Mouse (Mus musculus) cerebellum, adult 11-12 months (tissue): ENCODE data around the gene Cisd3.
"Not testable (repeated sequence)": the region's sequence is repeated elsewhere in the genome, so short reads cannot be mapped to it uniquely, and the experiment has no call there.

Source experiments
- DNase-seq: peaks from one replicate; pipeline ENCODE4 v3.0.0; 2022

The Cisd3 gene

DNA sequence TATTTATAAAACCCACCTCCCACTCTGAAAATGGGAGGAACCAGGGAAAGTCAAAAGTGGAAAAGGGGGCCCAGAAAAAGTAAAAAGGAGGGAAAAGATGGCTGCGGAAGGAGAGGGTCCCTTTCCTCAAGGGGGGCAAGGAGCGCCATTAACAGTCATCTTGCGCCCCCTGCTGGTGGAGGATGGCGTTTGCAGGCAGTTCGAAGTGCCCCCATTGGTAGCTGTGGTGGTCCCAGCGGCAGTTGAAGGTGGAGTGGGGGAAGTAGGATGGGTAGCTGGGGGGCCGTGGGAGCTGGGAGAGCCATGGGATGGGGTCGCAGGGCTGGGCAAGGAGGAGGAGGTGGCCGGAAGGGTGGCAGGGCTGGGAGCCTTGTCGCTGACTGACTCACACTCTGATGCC, 4.2 kb downstream of the Cisd3 start:
- DNase-seq: peak; percentile 58

DNA sequence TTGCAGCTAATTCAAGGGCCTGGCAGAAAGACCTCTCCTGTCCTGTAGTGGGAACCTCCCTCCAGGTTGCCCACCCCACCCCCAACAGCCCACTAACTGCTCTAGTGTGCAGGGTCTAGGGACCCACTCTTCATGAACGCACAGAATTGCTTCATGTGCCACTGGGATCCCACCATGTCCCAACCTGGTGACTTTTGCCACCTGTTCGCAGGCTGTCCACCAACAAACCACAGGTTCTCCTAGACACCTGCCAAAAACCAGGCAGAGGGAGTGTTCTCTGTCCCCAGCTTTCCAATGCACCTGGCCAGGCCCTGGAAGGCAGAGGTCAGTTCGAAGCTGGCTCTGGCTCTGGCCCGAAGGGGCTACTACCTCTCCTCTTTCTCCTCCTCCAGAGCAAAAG, 8.8 kb downstream of the Cisd3 start:
- DNase-seq: no peak

DNA sequence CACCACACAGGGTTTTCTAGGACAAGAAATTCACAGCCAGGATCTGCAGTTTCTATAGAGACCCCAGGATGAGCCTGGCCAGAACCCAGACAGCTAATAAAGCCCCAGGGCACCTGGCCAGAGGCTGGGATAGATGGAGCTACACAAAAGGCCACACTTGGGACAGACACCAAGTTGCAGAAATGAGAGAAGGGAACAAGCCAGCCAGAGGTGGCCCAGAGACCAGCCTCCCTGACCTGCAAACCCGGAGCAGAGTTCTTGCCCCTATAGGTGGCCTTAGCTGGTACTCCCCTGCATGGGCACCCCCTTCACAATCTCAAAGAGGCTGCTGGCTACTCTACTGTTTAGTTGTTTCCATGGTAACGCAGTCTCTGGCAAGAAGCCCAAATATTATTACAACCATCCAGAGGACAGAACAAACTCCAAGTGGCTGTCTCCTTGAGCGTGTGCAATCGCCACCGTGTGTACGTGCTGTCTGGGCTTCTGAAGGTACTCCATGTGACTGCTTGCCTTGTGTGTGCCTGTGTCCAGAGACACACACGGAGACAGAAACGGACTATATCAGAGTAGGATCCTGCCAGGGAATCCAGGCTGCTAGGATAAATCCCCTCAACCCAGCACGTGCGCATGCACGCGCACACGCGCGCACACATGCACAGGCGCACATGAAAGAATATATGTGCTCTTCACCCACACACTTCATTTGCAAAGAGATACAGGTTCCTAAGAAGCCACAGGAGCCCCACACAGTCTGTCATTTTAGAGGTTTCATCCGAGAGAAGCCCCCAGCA, 9.5 kb downstream of the Cisd3 start:
- peak; percentile 65 for DNase-seq

DNA sequence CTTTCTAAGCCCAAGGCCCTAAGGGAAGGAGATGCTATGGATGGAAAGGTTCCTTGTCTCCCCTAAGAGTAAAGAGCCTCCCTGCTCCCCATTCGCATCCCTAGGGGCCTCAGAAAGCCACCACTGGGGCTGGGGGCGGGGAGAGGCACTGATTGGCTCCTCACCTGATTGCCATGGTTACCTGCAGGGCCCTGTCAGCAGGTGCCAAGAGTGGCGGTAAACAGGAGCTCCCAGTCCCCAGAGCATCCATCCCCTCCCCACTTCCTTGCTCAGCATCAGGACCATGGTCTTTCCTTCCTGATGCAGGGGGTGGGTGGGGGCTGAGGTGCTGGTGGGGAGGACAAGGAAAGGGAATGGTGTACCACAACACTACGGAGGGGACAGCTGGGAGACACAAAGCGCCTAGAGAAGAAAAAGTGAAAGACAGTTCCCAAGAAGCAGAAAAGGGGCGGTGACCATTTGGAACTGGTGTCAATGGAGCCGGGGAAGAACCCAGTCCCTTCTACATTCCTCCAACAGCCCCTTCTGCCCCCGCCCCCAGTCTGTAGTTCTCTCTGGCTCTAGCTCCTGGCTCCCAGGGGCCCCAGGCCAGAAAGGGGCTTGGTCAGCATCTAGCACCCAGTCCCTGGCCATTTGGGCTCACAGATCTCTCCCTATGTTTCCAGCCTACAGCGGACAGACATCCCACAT, 10.2 kb downstream of the Cisd3 start:
- DNase-seq: peak; percentile 52

DNA sequence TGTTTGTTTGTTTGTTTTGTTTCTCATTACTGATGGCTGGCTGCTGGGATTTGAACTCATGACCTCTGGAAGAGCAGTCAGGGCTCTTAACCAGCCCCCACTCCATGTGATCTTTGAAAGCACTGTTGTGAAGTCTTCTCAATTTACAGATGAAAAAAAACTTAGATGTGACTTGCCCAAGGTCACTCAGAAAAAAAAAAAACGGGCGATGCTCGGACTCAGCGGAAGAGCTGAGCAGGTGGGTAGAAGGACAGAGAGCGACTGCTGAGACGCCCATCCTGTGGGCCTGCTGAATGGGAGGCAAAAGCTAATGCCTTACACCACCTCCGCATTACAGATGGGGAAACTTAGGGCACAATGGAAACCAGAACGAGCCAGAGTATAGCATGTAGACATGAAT, 11.0 kb downstream of the Cisd3 start:
- no peak for DNase-seq

DNA sequence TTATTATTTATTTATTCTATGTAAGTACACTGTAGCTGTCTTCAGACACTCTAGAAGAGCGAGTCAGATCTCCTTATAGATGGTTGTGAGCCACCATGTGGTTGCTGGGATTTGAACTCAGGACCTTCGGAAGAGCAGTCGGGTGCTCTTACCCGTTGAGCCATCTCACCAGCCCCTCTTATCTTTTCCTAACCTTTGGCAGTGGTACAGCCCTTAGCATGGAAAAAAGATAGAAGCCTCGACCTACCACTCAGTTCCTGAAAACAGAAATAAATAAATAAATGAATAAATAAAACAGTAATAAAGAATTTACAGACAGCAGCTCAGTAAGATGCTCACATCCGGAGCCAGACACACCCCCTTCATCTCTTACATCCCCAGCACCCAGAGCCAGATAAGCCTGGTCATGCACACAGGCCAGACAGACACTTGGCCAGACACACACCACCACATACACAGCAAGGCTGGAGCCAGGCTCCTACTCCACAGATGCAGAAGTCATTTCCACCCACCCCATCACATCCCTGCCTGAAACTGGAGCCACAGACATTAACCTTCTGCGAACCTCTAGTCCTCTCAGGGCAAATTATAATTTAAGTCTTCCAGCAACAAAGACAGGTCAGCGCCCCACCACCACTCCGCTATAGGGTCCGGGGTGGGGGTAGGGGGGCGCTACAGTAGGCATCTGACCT, 11.7 kb downstream of the Cisd3 start:
- DNase-seq: no peak

DNA sequence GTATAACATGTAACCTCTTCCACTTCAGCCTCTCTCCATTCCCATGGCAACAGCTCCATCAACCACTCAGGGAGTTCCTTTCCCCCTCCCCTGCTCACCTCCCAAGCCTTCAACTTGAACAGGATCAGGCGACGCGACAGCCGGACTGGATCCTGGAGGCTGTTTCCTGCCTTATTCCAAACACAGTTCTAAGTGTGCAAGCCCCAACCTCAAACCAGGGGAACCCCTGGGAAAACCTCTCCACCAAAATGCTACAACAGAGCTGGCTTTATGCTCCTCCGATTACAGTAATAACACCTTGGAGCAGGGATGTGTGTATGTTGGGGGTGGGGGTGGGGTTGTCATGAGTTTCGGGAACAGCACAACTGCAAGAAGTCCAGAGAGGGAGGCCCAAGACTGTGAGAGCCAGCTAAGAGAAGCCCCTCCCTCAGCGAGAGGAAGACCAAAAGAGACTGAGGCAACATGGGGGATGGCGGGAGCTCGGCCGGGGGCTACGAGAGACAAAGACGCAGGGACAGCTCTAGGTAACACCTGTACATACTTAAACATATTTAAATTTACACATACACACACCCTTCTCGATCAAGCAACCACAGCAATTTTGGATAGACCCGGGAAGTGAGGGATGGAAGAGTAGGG, 12.4 kb downstream of the Cisd3 start:
- DNase-seq: peak; percentile 61

DNA sequence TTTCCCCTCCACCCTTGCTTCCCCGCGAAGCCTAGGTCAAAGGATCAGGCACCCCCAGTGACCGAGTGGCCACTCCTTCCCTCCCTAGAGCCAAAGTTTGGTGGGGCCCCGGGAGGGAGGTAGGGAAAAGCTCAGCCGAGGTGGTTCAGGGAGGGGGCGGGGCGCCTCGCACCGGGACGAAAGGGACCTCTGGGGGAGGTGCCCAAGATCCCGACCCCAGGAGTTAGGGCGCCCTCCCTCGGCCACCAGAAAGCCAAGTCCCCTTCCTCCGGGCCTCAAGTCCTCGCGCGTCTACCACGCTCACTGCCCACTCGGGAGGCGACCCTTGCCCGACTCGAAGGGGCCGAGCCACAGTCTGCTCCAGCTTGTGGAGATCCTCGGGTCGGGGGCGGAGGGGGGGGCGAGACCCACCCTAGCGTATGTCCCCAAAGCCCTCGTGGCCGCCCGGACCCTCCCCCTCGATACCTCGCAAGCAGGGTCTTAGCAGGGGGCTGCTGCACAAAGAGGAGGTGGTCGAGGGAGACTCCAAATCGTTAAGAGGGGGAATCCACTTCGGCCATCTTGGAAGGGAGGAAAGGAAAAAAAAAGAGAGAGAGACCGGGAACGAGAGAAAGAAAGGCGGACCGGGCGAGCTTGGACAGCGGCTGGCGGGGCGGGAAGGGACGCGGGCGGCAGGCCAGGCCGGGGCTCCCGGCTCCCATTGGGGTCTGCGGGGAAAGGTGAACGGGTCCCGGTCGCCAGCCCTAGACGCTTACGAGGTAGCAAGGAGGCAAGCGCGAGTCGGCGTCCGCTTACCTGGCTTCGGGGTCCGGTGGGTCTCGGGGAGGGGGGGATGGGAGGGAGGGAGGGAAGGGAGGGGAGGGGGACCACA, 13.3 kb downstream of the Cisd3 start:
- DNase-seq: peak; percentile 83

DNA sequence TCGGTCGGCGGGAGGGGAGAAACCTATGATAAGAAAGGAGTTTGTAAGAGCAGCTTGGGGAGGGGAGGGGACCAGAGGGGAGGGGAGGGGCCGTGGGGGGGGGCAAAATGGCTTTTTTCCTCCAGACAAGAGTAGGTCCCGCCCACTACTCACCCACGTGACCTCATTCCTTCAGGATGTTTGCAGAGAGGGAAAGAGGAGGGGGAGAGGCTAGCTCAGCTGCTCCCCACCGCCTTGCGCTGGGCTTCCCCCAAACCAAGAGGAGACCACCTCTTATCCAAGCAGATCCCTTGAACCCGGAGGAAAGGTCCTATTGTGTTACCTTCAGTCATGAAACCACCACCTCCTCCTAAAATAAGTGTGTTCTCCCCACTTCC, 14.0 kb downstream of the Cisd3 start:
- peak; percentile 88 for DNase-seq

DNA sequence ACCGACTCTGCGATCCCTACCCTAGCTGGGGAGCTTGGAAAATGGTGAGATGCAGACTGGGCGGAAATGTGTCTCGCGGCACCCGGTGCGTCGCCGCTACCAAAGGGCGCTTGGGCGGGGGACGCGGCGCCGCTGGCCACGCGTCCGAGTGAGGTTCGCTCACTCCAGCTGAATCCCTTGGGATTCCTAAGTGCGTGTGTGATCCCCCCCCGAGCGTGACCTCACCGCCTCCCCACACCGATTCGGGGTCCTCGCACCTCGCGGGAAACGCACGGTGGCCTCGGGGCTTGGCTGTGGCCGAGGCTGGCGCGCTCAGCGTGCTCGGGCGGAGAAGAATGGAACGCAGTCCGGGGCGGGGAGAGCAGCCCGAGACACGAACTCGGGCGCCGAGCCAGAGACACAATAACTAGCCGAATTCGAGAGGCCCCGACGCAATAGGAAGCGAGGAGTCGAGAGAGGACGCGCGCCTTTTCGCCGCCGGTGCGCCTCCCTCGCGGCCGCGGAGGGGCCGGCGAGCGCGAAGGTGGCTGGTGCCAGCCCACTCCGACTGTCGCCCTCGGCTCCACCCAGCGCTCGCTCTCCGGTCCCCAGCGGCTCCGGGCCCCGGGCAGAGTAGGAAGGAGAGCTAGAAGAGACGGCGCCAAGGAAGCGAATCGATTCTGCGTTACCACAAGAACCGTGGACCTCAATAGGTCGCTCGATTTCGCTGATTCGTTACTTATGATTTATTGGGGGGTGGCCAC, 14.5 kb downstream of the Cisd3 start, which contains the start of gene Pcgf2:
TSS of gene Pcgf2 (minus strand) at position 495 of the 743 bp plus-strand sequence.
- peak; percentile 89 for DNase-seq

DNA sequence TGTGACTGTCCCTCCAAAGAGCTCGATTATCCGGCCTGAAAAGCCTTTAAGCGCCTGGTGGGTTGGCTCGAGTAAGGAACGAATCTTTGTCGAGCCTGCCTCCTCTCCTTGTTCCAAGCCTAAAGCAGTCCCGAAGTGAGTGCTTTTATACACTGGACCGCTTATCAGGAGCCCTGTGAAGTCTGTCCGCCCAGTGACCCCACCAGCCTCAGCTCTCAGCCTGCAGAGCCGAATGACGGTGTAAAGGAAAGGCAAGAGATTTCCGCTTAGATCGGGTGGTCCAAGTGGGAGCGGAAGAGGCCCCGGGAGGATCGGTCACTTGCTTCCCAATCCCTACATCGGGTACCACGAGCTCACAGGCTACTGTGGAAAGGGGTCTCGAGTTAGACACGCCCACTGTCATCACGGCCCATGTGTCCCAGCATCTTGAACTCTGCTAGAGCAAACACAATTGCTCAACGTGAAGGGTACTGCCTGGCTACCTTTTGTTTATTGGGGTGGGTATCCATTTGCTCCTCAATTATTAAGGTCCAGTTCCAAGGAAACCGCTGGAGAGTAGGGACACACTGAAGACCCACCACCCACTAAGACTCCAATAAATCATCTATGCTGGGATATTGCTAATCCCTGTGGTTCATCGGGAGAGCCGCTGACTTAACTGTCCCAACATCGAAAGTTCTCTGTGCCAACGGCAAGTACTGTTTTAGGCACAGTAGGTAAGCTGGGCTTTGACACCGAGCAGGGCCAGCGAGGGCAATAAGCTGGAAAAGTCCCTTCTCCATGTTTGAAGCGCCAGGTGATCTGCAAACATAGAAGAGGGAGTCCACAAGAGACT, 15.3 kb downstream of the Cisd3 start:
- DNase-seq: peak; percentile 63

DNA sequence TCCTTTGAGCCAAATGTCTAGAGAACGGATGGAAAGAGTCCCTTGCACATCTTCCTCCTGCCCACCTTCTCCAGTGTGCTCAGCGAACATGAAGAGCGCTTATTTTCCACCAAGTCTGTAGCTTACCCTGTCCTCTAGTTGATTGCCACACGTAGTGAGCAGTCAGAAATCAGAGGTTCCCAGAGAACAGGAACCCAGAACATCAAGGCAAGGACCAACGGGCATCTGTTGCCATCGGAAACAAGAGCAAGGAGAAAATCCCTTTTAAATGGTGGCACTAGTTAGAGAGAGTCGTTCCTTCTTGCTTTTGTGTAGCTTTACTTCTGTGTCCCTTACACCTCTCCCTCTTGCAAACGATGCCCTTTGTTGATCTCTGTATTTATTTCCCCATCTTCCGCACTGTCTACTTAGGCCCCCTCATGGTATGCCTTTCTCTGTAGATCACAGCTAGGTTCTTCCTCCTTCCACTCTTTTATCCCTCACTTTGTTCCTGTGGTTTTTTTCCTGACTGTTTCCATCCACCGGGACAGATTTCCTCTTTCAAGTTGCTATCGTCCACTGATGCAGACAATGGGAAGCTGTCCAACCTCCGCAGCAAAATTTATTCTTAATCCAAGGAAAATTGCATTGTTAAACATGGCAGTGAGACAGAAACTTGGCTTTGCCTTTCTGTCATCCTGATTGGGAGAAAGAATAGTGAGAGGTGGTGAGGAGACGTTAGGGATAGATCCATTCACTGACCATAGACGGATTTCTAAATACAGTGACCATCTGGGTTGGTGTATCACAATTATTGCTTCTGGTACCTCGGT, 16.2 kb downstream of the Cisd3 start:
- DNase-seq: peak; percentile 49

DNA sequence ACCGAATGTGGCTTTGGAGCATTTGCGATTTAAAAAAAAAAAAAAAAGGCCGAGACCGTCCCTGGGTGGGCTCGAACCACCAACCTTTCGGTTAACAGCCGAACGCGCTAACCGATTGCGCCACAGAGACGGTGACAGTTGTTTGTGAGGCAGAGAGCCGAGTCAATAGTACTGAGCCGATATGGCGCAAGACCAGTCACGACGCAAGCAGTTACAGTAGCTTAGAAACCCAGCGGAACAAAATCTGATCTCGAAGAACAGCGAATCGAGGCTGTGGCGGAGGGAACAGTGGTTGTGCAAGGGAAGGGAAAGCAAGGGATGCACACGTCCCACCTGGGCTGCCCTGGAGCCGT, 16.7 kb downstream of the Cisd3 start:
- DNase-seq: peak; percentile 88

DNA sequence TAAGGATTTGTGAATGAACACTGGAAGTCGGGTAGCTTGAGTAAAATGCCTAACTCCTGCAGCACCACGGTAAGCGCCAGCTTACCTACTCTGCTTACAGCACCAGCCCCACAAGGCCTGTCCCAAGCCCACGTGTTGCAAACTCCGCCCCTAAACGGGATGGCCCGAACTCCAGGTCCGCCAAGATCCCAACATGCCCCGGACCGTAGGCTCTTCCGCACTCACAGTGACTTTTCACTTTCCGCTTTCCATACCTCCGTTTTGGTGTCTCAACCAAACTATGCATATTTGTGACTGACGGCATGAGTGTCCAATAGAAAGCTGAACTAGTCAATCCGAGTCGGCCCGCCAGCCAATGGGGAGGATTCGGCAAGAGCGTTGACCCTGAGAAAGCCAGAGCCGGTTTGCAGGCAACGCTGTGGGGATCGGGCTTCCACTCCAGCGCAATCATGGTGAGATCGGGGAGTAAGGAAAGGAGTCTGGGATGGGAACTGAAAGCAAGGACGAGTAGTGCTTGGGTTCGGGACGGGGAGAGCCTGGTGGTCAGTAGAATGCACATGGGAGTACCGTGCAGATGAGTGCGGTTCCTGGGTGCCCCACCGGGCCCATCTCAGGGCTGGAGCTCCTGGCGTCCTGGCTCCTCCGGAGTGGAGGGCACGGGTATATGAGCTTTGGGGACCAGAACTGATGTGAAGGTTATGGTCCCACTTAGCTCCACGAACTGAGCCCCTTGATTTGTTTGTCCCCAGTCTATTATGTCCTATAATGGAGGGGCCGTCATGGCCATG, 17.6 kb downstream of the Cisd3 start, which contains the start of gene Psmb3:
TSS of gene Psmb3 (plus strand) at position 361 of the 788 bp plus-strand sequence.
- DNase-seq: peak; percentile 99

DNA sequence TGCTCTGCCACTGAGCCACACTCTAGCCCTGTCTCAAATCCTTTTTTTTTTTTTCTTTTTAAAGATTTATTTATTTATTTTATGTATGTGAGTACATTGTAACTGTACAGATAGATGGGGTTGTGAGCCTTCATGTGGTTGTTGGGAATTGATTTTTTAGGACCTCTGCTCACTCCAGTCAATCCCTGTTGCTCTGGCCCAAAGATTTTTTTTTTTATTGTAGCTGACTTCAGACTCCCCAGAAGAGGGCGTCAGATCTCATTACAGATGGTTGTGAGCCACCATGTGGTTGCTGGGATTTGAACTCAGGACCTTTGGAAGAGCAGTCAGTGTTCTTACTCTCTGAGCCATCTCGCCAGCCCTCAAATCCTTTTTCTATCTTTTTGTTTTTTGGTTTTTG, 24.4 kb downstream of the Cisd3 start:
- DNase-seq: not testable (repeated sequence)

DNA sequence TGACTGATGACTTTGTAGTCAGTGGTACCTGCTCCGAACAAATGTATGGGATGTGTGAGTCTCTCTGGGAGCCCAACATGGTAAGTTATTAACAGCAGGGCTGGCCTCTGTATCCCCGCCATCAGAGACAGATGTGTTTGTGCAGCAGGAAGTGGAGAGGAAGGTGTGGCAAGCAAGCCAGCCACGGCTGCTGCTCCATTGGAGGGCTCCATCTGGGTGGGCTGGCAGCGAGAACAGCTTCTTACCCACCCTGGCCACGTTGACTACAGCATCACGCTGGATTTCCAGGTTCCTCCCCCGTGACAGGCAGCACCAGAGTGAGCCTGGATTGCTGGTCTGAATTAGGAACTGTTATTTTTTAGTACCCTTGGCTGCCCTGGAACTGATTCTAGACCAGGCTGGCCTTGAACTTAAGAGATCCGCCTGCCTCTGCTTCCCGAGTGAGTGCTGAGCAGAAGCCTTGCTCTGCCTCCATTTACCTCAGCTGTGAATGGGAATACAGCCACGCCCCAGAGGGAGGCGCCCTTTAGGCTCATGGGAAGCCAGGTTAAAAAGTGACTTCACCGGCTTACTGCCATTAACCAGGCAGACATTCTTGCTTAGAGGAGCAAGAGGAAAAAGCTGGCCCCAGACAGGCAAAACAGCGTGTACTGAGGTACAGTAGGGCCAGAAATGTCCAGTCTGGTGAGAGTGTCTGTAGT, 25.7 kb downstream of the Cisd3 start:
- no peak for DNase-seq

DNA sequence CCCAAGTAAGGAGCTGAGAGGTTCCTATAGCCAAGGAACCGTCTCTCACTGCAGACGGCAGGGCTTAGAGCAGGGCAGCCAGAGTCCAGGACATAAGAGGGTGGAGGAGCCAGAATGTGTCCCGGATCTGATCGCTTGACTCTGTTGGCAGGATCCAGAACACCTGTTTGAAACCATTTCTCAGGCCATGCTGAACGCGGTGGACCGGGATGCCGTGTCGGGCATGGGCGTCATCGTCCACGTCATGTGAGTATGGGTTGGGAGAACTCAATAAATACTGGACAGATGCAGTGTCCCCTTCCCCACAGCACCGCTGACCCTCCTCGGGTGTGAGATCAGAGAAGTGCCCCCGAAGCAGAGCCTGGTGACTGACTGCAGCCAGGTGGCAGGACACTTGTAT, 26.7 kb downstream of the Cisd3 start:
- no peak for DNase-seq

DNA sequence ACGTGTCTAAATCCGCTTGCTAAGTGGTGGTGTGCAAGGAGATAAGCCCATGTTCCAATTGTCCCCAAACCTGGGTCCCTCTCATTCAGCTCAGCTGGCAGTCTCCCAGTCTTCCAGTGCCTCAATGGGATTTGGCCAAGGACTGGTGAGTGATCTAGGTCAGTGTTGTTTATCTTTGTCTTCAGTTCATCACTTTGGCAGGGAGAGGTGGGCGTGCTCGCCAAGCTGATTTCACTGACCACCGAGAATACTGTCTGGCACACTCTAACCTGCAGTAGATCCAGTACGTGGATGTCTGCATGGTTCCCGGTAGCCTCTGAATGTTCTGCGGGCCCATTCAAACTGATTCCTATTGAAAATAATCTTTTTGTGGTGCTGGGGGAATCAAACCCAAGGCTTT, 28.3 kb downstream of the Cisd3 start:
- DNase-seq: peak; percentile 68
